Mouse (Mus musculus): Measurements from ENCODE around the gene 3110021N24Rik. TPM values are rescaled to one million over a fixed set of nuclear protein-coding genes. Genes with fewer than 3 reads are reported as not detected.
A peak's percentile ranks its signal among the peaks of the same experiment; 100 is the strongest.

Gene 3110021N24Rik
- polyA plus RNA-seq, 1 experiment = not detected

DNA sequence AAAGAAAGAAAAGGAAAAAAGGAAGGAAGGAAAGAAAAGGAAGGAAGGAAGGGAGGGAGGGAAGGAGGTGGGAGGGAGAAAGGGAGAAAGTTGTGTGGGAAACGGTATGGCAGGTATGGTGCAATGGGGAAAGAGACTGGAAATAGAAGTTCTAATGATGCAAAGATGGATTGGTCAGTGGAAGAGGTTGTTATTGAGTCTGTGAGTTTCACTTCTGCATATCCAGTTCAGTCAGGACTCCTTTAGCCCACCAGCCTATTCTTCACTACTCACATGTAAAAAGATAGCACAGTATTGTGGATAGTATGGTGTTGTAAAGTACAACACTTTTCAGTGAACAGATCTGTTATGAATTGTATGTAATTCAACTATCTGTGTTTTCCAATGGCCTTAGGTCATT, 71.1 kb downstream of the 3110021N24Rik start:
- H3K27ac ChIP-seq (ENCODE audit: insufficient read depth, low read length) = no peak overlapping the region
- no peak overlapping the region for H3K4me3 ChIP-seq (ENCODE audit: insufficient read depth, low read length)
- H3K4me1 ChIP-seq (ENCODE audit: control insufficient read depth, insufficient read depth, low read length) = peaks cover 2% of the 10 kb centered on the region; the same call in 1 of the 2 replicates
- TF ChIP-seq POLR2A (IDR thresholded peaks at IDR 0.05; ENCODE audit: low read depth, low read length) = no peak
- no peak for TF ChIP-seq CTCF (IDR thresholded peaks at IDR 0.05; ENCODE audit: borderline replicate concordance, insufficient read depth, low read length)

GRCm38 (mm10) chr4:108793941-108794340, 74.5 kb downstream of the 3110021N24Rik start:
- TF ChIP-seq POLR2A (IDR thresholded peaks at IDR 0.05; ENCODE audit: low read depth, low read length) (no peak), CTCF (IDR thresholded peaks at IDR 0.05; ENCODE audit: borderline replicate concordance, insufficient read depth, low read length) (no peak)
- no peak overlapping the region for H3K27ac ChIP-seq (ENCODE audit: insufficient read depth, low read length)
- H3K4me3 ChIP-seq (ENCODE audit: insufficient read depth, low read length) = no peak overlapping the region
- H3K4me1 ChIP-seq (ENCODE audit: control insufficient read depth, insufficient read depth, low read length) = peaks cover 2% of the 10 kb centered on the region; the same call in 1 of the 2 replicates

DNA sequence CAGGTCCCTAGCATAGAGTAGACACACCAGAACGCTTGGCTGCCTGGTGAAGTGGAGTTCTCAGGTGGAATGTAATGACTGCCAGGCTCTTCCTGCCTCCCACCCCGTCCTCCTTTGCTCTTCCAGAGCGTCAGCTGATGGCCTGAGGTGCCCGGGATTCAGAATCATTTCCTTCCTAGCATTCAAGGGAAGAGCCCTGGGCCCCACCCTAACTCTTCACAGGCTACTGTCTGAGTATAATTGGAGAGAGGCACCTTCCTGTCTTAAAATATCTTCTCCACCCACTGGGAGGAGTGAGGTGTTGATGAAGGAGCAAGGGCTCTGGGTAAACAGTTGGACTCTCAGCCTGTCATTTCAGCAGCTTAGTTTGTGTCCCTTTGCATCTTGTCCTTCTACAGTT, 77.3 kb downstream of the 3110021N24Rik start:
- no peaks in the 10 kb centered on the region for H3K4me1 ChIP-seq (ENCODE audit: control insufficient read depth, insufficient read depth, low read length)
- no peak overlapping the region for H3K27ac ChIP-seq (ENCODE audit: insufficient read depth, low read length)
- TF ChIP-seq POLR2A (IDR thresholded peaks at IDR 0.05; ENCODE audit: low read depth, low read length) (no peak), CTCF (IDR thresholded peaks at IDR 0.05; ENCODE audit: borderline replicate concordance, insufficient read depth, low read length) (no peak)
- H3K4me3 ChIP-seq (ENCODE audit: insufficient read depth, low read length) = no peak overlapping the region

DNA sequence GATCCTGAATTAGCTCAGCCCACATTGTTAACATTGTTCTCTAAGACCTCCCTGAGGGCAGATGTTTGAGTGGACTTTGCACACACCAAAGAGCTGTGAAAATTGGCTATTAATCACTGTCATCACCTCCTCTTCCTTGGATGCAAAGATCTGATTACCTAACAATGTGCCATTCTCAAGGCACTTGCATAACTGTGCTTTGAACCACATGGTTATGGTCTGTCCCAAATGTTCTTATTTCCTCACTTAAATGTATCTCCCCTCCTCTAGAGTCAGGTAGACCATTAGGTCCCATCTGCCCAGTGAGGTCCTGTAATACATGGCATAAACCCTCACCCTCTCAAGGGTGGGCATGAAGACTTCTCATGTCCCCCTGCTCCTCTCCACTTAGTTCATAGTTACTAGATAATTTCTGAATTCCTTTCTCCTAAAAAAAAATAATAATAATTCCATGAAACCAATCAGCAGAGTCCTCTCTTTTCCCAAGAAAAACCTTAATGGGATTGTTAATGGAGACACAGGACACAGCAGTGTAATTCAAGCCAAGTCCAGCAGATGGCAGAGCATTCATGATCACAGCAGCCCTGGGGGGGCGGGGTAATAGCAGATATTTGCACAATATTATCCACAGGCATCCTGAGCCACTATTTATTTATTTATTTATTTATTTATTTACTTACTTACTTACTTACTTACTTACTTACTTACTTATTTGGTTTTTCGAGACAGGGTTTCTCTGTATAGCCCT, 78.8 kb downstream of the 3110021N24Rik start:
- TF ChIP-seq POLR2A (IDR thresholded peaks at IDR 0.05; ENCODE audit: low read depth, low read length) (no peak), CTCF (IDR thresholded peaks at IDR 0.05; ENCODE audit: borderline replicate concordance, insufficient read depth, low read length) (peak; percentile 48; the same call in 1 of the 2 replicates)
- Histone ChIP-seq H3K27ac (ENCODE audit: insufficient read depth, low read length) (no peak overlapping the region), H3K4me1 (ENCODE audit: control insufficient read depth, insufficient read depth, low read length) (no peaks in the 10 kb centered on the region), H3K4me3 (ENCODE audit: insufficient read depth, low read length) (no peak overlapping the region)

DNA sequence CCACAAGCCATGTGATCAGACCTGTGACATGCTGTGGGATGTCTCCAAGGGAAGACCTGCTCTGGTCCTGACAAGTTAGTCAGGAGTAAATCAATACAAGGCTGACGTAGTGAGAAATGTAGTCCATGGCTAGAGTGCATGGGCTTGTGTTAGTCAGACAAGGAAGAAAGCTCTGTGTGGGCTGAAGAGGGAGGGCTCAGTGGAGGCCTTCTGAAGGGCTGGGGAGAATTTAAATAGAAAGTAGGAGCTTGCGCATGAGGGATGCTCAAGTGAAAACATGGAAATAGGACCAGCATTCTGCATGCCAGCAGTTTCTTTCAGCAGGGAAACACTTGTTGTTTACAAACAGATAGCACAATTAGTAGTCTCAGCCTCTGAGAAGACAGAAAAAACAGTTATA, 84.1 kb downstream of the 3110021N24Rik start:
- no peak overlapping the region for H3K27ac ChIP-seq (ENCODE audit: insufficient read depth, low read length)

GRCm38 (mm10) chr4:108811142-108811541, 91.7 kb downstream of the 3110021N24Rik start:
- Histone ChIP-seq H3K4me1 (ENCODE audit: control insufficient read depth, insufficient read depth, low read length) (no peaks in the 10 kb centered on the region), H3K4me3 (ENCODE audit: insufficient read depth, low read length) (no peak overlapping the region), H3K27ac (ENCODE audit: insufficient read depth, low read length) (no peak overlapping the region)
- no peak for TF ChIP-seq POLR2A (IDR thresholded peaks at IDR 0.05; ENCODE audit: low read depth, low read length)
- no peak for TF ChIP-seq CTCF (IDR thresholded peaks at IDR 0.05; ENCODE audit: borderline replicate concordance, insufficient read depth, low read length)

More for the DNA sequence above, 84.1 kb downstream of the 3110021N24Rik start:
- H3K4me1 ChIP-seq (ENCODE audit: control insufficient read depth, insufficient read depth, low read length) = no peaks in the 10 kb centered on the region
- no peak for TF ChIP-seq POLR2A (IDR thresholded peaks at IDR 0.05; ENCODE audit: low read depth, low read length)
- TF ChIP-seq CTCF (IDR thresholded peaks at IDR 0.05; ENCODE audit: borderline replicate concordance, insufficient read depth, low read length) = no peak
- H3K4me3 ChIP-seq (ENCODE audit: insufficient read depth, low read length) = no peak overlapping the region

DNA sequence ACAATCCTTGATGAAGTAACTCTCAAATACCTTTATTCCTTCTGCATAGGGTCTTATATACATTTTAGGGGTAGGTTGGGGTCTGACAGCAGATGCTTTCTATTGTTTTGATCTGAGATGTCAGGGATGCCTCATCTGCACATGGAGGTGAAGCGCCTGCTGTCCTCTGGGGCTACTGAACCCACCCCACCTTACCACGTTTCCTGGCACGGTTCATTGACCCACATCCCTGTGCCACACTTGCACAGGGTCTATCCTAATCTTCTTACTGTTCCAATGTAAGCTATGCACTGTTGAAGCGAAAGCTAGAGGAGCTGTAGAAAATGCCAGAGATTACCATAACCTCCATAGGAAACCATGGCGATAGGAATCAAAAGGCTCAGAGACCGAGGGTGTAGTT, 92.1 kb downstream of the 3110021N24Rik start:
- Histone ChIP-seq H3K4me1 (ENCODE audit: control insufficient read depth, insufficient read depth, low read length) (no peaks in the 10 kb centered on the region), H3K27ac (ENCODE audit: insufficient read depth, low read length) (no peak overlapping the region), H3K4me3 (ENCODE audit: insufficient read depth, low read length) (no peak overlapping the region)
- TF ChIP-seq POLR2A (IDR thresholded peaks at IDR 0.05; ENCODE audit: low read depth, low read length) = no peak
- TF ChIP-seq CTCF (IDR thresholded peaks at IDR 0.05; ENCODE audit: borderline replicate concordance, insufficient read depth, low read length) = no peak

DNA sequence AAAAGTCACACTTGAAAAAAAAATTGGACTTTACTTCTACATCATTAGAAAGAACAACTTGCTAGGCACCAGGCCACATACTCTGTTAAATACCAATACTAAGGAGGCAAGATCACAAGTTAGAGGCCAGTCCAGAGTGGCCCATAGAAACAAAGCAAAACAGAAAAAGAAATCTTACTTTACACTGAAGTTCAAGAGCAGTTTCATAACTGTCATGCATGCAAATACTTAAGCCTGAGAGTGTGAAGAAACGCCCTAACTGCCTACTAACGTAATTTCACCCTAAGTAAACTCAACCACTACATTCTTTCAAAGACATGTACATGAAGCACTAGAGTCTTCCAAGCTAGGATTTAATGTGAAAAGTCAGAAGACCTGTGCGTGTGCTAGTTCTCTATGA, 106.2 kb downstream of the 3110021N24Rik start:
- no peak overlapping the region for H3K4me3 ChIP-seq (ENCODE audit: insufficient read depth, low read length)

GRCm38 (mm10) chr4:108826096-108826495, 106.6 kb downstream of the 3110021N24Rik start:
- Histone ChIP-seq H3K4me3 (ENCODE audit: insufficient read depth, low read length) (no peak overlapping the region), H3K27ac (ENCODE audit: insufficient read depth, low read length) (no peak overlapping the region), H3K4me1 (ENCODE audit: control insufficient read depth, insufficient read depth, low read length) (peaks cover 2% of the 10 kb centered on the region)
- TF ChIP-seq POLR2A (IDR thresholded peaks at IDR 0.05; ENCODE audit: low read depth, low read length) (no peak), CTCF (IDR thresholded peaks at IDR 0.05; ENCODE audit: borderline replicate concordance, insufficient read depth, low read length) (no peak)

More for the DNA sequence above, 106.2 kb downstream of the 3110021N24Rik start:
- TF ChIP-seq POLR2A (IDR thresholded peaks at IDR 0.05; ENCODE audit: low read depth, low read length) (no peak), CTCF (IDR thresholded peaks at IDR 0.05; ENCODE audit: borderline replicate concordance, insufficient read depth, low read length) (no peak)
- H3K27ac ChIP-seq (ENCODE audit: insufficient read depth, low read length) = no peak overlapping the region
- H3K4me1 ChIP-seq (ENCODE audit: control insufficient read depth, insufficient read depth, low read length) = peaks cover 2% of the 10 kb centered on the region

GRCm38 (mm10) chr4:108826643-108827042, 107.2 kb downstream of the 3110021N24Rik start:
- Histone ChIP-seq H3K4me3 (ENCODE audit: insufficient read depth, low read length) (no peak overlapping the region), H3K27ac (ENCODE audit: insufficient read depth, low read length) (no peak overlapping the region), H3K4me1 (ENCODE audit: control insufficient read depth, insufficient read depth, low read length) (peaks cover 2% of the 10 kb centered on the region)
- no peak for TF ChIP-seq POLR2A (IDR thresholded peaks at IDR 0.05; ENCODE audit: low read depth, low read length)

Measured in embryonic fibroblast, embryonic 13.5 days (primary cell).